Mouse (Mus musculus): ENCODE data around the gene Ctcfl.
A peak's percentile ranks its signal among the peaks of the same experiment; 100 is the strongest.
"Not testable (repeated sequence)": the region's sequence is repeated elsewhere in the genome, so short reads cannot be mapped to it uniquely, and the experiment has no call there.

Gene Ctcfl

DNA sequence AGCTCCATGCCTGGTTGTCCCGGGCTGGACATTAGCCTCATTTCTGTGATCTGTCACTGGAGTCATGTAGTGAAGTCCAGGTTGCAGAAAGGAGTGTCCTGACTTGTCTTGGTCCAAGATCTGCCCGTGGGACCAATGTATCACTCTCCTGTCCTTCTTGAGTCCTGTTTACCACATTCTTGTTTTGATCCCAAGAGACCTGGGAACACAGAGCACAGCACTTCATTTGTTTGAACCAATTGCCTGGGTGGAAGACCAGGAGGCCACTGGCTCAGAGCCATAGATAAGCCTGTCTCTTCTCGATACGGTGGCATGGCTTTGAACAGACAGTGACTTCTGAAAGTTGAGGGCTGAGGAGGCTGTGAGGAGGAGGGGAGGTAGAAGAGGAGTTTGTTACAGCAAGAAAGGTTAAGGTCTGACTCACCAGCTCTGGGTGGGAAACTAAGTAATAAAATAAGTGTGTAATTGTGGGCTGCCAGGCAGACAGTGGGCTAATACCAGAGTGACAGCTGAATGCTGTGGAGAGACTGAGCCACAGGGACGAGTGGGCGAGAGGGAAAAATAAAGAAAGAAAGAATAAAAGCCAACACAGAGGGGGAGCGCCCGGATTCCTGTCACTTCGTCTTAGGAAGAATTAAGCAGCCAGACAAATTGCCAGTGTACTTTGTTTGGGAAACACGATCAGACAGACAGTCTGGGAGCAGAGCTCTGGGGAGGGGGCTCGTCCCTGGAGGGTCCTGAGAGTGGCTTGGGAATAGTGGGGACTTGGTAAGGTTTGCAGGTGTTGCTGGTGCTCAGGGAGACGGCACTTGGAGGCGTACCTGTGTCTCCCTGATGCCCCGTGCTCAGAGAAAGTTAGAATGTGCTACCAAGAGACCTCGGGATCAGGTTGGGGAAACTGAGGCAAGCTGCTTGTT is 19.3 kb upstream of the Ctcfl start:
- DNase-seq = no peak

DNA sequence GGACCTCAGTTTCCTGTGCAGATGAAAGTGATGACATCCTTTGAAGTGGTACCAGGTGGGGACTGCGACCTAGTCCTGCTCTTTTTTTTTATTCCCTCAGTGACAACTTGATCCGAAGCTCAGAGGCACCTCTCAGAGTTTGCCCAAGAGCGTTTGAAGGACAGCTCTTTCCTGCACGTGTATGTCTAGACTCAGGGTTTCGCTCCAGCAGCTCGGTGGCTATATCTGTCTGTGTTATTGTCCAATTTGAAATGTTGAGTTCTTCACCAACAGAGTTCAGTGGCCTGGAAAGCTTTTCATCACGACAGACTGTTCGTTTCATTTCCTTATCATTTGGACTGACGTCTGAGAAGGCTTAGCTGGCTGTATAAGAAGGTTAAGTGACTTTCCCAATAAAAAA is 15.4 kb upstream of the Ctcfl start:
- no peak for DNase-seq

DNA sequence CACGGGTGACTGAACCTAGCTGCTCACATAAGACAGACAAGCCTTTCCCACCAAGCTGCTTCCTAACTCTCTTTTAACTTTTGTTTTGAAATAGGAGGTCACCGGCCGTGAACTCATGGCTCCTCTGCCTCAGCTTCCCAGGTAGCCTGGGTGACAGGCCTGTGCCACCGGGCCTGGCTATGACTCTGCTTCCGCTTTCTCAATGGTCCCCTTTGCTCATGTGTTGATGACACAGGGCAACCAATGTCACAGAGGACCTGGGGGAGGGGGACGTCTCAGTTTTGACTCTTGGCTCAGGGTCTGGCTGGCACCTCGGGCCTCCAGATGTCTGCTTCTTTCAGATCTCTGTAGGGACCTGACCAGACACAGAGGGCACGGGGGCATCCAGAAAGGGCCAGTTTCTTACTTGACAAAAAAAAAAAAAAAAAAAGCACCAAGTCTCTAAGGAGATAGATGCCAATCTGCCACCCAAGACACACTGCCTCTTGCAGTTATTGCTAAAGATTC is 13.5 kb upstream of the Ctcfl start:
- DNase-seq = no peak

DNA sequence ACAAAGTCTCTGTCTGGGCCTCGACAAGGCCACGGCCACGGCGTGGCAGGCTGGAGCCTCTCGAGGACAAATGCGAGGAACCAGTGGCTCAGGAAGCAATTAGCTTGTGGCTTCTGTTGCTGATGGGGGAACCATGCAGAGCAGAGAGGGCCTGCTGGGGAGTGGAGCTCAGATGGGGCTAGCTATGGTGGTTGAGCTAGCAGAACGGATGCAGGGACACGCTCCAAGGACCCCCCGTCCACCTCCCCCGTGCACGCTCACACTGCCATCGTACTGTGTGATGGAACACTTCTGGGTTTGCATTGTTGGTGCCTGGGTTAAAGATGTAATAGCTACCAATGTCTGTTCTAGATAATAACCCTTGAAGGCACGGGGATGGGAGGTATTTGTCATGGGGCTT is 12.9 kb upstream of the Ctcfl start:
- DNase-seq = no peak

DNA sequence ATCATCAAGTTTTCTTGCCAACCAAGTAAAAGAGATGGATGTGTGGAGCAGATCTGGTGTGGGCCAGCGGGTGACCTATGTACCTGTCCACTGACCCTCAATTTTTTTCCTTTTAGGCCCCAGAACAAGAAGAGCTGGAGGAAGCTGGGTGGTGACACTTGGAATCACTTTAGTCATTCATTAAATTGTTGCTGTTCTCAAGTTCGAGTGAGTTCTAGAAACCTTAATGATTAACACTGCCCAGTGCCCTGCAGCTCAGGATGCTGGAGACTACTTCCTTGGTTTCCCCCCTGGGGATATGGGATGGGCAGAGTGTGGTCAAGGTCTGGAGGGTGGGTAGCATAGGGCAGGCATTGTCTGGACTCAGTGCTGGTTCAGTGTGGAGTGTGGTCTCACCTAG is 9.8 kb upstream of the Ctcfl start:
- DNase-seq = no peak

DNA sequence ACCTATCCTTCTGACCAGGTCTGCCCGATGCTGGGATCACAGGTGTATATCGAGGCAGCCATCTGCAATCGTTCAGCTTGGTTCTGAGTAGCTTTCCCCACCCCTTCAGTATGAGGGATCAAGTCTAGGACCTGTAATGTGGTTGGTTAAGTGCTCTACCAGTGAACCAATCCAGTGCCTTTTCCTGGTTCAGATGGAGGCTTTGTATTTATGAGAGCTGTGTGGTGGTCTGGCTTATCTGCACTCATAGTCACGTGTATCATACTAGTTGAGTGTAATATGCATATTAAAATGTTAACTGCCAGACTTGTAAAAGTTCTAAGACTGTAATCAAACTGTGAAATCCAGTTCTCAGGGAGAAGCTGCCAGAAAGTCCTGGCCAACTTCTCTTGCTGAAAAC is 7.1 kb upstream of the Ctcfl start:
- no peak for DNase-seq

DNA sequence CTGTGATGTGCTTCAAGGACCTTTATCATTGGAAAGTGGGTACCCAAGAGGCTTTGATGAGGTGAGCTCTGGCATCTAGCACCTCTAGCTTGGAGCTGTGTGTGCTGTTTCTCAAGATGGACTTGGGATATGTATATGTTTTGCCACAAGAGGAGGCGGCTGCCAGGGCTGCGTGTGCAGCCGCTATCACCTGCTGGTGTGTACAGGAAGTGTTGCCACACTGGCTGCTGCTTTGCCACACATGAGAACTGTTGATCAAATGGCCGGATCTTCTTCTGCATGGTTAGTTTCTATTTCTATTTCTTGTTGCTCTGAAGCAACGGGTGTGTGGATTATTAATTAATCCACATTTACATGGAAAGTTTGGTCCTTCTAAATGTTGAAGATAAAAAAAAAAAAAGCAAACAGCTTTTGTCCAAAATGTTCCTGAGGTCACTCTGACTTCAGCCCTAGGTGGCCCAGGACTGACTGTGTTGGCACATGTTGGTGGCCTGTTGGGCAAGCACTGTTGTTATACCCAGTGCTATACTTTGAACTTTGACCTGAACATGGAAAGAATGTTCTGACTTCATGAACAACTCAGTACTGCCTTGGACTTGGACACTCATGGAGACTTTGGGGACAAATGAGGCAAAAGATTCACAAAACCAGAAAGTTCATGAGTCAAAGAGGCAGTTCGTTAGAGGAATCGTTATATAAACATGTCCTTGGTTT is 4.9 kb upstream of the Ctcfl start:
- DNase-seq = no peak

DNA sequence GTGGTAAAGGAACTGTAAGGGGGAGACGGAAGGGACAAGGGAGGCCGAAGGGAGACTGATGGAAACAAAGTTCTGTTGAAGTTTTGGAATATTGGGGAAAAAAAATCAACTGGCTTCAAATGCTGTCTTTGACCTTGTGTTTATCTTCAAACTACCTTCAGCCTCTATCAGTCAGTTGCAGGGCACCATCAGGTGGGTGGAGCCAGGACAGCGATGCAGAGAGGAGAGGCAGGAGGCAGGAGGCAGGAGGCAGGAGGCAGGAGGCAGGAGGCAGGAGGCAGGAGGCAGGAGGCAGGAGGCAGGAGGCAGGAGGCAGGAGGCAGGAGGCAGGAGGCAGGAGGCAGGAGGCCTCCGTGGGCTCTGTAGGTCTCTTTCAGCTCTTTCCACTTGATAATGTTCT is 792 bp upstream of the Ctcfl start:
- DNase-seq = not testable (repeated sequence)

DNA sequence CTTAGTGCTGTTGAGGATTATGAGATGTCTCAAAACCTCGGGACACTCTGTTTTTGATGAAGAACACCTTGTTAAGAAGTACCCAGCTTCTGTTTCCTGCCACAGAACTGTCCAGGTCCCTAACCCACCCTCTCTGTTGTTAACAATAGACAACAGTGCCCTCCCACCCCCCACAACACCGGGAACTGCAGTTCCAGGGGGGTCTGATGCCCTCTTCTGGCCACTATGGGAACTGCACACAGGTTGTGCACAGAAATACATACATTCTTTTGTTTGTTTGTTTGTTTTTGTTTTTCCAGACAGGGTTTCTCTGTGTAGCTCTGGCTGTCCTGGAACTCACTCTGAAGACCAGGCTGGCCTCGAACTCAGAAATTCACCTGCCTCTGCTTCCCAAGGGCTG is 5.5 kb downstream of the Ctcfl start:
- not testable (repeated sequence) for DNase-seq

DNA sequence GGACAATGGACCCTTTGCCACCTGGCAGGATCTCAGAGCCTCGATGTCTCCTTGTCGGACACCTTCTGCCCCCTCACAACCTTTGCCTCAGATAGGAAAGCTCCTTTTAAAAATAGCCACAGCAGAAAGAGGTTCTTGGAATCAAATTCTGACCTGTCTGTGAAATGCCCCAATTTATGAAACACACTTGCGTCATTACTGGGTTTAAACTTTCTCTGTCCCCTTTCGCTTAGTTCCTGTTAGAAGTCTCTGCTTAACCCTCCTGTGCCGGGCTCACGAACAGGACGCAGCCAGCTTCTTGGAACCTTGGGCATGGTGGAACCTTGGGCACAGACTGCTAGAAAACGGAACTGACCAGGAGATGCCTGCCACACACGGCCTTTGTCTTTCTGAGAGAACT is 8.8 kb downstream of the Ctcfl start:
- DNase-seq = no peak

DNA sequence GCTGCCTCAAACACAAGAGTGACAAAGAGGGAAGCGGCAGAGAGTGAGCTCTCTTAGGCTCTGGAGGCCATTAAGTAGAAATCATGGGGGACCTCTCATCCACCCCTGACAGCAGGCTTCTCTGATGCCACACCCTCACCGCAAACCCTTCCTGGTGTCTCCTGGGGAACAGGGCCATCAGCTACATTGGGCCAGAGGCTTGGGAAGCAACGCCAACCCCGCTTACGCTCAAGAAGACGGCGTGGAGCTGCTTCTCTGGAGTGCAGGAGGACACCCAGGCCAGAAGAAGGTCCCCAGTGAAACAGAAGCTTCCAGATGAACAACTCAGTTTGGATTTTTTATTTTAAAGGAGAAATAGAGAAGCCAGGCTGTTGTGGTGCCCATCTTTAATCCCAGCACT is 9.8 kb downstream of the Ctcfl start:
- DNase-seq = no peak

DNA sequence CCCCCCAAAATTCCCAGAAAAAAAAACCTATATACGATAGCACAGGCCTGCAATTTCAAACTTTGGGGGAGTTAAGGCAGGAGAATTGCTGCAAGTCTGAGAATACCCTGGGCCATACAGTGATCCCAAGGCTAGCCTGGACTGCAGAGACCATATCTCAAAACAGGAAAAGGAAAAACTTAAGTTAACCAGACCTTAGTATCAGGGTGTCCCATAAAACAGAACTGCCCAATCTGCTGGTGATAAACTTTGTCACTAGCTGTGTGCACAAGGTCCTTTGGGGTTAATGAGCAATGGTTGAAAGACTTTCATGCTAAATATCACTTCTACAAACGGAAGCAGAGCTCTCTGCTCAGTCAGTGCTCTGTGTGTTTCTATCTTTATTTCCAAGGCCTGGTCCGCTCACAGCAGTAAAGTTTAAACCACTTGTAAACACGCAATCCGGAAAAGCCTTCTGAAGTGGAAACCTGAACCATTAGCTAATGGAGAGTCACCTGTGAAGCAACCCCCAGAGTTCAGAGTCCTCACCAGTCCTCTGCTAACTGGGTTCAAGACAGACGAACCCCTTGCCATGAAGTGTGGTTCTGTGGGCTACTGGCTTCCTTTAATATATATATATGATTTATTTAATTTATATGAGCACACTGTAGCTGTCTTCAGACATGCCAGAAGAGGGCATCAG is 10.7 kb downstream of the Ctcfl start:
- DNase-seq = no peak

DNA sequence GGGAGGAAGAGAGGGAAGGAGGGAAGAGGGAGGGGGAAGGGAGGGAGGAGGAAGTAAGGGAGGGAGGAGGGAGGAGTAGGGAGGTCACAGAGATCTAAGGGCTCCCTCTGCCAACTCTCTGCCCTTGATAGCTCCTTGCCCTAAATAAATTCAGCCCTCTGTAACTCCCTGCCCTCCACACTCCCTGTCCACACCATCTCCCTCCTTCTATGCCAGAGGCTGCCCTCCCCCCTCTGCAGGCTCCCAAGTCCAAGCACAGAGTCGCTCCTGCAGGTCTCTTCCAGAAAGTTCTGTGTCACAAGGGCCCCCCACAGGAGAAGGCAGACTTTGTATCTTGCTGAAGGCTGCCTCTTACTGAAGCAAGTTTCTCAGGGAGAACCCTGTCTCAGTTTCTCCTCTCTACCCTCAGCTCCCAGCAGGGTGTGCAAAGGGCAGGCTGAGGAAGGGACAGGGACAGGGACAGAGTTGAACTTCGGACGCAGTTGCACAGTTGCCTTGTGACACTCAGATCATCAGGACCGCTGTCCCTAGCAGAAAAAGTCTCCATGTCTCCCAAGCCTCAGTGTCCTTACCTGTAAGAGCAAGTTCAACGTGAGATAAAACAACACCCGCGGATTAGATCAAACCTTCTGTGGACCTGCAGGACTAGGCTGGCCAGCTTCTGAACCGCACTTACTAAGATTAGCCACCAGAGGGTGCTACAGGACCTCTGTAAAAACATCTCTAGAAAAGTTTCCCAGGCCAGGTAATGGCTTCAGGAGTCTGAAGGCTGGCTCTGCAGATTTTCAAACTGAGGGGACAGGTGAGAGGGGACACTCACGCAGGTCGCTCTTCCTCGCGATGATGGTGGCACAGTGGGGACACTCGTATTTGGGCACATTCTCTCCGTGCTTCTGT is 12.2 kb downstream of the Ctcfl start:
- DNase-seq = peak in 1 of 2 experiments; percentile 38

DNA sequence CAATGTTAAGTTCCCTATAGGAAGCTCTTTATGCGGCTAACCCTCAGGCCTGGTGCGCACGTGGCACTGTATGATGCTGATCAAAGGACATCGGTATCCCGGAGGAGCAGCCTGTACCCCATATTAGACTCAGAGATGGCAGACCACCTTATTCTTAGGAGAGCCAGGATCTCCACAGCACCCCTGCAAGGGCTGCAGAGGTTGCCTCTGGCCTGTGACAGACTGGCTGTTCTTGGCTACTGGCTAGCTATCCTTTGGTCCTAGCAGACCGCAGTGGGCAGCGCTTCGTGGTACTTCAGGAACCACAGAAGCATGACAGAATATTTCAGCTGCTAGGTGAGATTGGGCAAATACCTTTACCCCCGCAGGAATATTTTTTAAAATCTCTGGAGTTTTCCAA is 12.9 kb downstream of the Ctcfl start:
- no peak for DNase-seq

DNA sequence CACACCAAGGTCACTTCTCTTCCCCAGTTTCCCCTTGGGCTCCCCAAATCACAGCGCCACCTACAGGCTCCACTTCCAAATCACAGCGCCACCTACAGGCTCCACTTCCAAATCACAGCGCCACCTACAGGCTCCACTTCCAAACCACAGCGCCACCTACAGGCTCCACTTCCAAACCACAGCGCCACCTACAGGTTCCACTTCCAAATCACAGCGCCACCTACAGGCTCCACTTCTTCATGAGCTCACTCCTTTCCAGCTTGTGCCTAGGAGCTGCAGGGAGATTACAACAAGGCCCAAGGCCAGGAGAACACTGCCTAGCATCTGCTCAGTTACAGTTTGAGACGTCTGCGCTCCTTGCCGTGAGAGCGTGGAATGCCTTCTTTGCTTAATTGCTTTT is 22.0 kb downstream of the Ctcfl start:
- not testable (repeated sequence) for DNase-seq

DNA sequence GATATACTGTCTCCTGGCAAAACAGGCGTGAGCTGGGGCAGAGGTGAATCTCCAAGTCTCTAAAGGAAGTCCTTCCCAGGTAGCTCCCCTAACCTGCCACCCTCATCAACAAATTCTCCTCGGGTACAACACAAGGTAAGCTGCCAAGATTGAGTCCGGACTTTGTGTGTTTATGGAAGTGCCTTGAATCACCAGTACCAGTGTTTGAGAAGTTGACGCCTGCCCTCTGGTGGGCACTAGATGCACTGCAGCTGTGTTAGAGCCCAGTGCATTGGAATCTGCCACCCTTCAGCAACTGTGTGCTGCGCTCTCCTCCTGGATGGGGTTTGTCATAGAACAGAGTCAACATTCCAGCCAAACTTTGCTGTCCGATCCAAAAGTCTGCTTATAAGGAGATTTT is 29.9 kb downstream of the Ctcfl start:
- peak; percentile 69 to 88 for DNase-seq

DNA sequence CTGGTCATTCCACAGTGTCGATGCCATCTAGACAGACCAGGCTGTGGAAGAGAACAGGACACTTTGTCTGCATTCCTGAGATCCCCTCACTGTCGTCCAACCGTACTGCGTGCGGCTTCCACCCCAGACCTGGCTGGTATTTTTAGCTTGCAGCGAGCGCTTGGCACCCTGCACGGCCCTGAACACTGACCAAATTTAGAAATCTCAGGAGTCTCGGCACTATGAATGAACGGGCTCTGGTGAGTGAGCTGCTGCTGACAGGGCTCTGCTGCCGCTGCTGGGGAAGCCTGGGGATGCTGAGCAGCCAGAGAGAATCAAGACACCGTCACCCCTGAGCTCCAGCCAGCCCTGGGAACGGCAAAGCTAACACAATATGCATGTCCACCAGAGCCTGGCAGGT is 31.9 kb downstream of the Ctcfl start:
- no peak for DNase-seq

DNA sequence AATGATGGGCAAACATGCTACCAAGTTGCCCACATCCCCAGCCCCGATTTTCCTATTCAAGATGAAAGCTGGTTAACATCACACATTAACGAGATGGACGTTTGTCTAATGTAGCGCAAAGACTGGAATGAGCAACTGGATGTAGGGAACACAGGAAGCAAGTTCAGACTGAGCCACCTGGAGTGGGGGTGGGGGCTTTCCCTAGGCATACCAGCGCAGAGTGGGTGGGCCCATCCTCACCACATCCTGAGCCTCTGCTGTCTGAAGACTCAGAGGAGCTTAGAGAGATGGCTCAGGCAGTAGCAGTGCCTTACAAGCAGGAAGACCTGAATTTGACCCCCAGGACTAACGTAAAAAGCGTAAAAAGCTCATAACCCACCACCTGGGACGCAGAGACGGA is 33.6 kb downstream of the Ctcfl start:
- peak; percentile 41 to 48 for DNase-seq

DNA sequence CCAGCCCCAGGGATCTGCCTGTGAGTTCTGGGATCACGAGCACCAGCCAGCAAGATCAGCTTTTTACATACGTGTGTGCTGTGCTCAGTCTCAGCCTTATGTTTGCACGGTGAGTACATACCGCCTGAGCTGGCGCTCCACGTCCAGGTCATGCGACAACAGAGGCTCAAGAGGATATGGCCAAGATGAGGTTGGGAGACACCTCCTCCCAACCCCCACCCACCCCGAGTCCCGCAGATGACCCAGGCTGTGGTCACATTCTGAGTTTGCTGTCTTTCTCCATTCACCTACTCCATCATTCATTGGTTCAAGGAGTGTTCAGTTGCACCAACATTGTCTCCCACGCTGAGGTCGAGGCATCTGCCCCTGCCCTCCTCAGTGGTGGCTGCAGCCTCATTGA is 34.5 kb downstream of the Ctcfl start:
- no peak for DNase-seq

DNA sequence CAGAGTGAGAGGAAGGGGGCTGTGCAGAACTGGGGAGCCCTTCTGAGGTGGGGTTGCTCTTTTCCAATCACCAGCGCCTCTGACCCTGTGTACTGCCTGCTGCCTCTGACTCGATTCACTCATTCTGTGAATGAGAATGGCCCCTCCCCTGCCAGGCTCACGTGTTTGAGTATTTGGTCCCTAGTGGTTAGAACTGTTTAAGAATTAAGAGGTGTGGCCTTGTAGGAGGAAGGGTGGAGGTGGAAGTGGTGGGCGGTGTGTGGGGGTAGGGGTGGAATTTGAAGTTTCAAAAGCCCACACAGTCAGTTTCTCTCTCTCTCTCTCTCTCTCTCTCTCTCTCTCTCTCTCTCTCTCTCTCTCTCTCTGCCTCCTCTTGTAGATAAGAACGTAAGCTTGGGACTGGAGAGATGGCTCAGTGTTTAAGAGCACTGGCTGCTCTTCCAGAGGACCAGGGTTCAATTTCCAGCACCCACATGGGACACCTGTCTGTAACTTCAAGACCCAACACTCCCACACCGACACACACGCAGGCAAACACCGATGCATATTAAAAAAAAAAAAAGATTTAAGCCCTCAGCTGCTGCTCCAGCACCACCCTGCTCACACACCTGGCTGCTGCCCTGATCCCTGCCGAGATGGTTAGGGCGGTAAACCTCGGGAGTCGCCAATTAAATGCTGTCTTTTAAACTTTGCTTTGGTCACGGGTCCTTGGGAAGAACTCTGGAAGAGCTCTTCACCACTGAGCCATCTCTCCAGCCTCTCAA is 35.4 kb downstream of the Ctcfl start:
- DNase-seq = peak; percentile 72 to 77

DNA sequence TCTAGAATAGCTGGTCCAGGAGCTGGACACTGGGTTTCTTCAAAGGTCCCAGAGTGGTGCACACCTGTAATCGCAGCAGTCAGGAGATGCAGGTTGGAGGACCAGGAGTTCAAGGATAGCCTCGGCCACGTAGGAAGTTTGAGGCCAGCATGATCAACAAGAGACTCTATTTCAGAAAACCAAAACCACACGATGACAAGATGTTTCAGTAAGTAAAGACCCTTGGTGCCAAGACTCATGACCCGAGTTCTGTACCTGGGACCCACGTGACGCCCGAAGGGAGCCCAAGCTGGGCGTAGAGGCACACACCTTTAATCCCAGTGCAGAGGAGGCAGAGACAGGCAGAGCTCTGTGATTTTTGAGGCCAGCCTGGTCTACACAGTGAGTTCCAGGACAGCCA is 36.2 kb downstream of the Ctcfl start:
- no peak for DNase-seq

DNA sequence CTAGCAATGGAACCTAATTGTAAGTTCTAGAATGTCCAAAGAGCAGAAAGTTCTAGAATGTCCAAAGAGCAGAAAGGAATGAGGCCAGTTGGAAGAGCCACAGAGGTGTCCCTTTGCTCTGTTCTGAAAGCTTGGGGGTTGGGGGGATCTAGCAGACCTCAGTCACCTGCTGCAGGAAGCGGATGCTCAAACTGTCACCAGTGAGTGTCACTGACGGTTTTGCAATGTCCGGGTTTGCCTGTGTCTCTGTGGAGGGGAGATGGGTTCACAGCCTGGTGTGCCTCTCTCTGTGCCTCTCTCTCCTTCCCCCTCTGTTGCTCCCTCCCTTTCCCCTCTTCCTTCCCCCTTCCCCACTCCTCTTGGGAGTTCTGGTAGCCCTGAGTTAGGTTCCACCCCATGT is 36.6 kb downstream of the Ctcfl start:
- no peak for DNase-seq
